Mouse (Mus musculus) olfactory bulb, adult 2 months (tissue): ENCODE measurements around the gene Bcl2l1.

Experiments used
- CTCF ChIP-seq: fragments of 200-500 bp; IDR thresholded peaks from 2 replicates; pipeline ENCODE4 v1.5.1; 2012; ENCODE audit warnings: low read depth, mild to moderate bottlenecking, low read length, moderate library complexity; ENCODE audit not compliant: insufficient read depth
- POLR2A ChIP-seq: fragments of 200-500 bp; IDR thresholded peaks from 2 replicates; pipeline ENCODE4 v1.6.1; 2012; ENCODE audit warnings: mild to moderate bottlenecking, low read depth, low read length, moderate library complexity; ENCODE audit not compliant: insufficient read depth

GRCm38 (mm10) chr2:152739842-152740260 is 91.7 kb downstream of the Bcl2l1 start:
- no peak for TF ChIP-seq CTCF
- no peak for TF ChIP-seq POLR2A
